Mouse (Mus musculus): Measurements from ENCODE around the gene Cdh10. TPM values are rescaled to one million over a fixed set of nuclear protein-coding genes. Genes with fewer than 3 reads are reported as not detected.

Gene Cdh10
- polyA plus RNA-seq, 2 experiments from 2014 or later, result not detected

DNA sequence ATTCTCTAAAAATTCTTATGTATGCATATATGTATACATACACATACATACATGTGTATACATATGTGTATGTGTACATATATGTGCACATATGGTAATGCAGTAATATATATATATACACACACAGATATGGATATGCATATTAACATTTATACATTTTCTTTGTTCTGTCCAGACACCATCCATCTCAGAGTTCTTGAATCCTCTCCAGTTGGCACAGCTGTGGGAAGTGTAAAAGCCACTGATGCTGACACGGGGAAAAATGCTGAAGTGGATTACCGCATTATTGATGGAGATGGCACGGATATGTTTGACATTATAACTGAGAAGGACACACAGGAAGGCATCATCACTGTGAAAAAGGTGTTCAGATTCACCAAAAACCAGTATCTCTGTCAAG is 166.1 kb downstream of the Cdh10 start:
- no peak for ATAC-seq

DNA sequence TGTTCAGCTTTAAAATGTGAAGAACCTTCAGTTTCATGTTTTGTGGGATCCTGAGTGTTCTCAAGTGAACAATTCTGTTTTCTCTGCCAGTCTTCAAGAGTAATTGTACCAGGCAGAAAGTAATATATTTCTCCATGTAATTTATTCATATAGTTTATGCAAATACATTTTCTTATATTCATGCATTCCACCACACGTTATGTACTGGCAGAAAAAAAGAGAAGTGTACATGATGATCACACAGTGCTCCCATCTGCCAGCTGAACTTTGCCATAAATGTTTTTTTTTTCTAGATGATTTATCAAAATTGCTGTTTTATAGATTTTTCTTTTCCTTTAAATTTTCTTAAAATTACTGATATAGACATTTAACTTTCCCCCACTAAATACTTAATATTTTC is 168.9 kb downstream of the Cdh10 start:
- no peak for ATAC-seq

DNA sequence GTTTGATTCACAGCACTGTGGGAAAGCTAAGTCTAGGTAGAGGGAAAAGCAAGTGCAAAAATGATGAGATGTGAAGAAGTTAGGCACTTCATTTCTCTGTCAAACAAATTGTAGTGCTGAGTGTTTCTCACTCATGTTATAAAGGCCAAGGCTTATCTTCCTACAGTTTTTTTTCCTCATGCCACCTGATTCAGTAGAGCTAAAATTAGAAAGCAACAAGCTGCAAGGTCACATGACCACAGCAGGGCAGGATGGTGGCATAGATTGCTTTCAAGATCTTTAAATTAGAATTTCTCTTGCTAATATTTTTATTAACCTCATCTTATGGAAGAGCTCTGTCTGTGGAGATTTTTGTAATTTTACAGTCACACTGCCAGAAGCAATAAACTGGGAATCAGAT is 174.8 kb downstream of the Cdh10 start:
- no peak for ATAC-seq

DNA sequence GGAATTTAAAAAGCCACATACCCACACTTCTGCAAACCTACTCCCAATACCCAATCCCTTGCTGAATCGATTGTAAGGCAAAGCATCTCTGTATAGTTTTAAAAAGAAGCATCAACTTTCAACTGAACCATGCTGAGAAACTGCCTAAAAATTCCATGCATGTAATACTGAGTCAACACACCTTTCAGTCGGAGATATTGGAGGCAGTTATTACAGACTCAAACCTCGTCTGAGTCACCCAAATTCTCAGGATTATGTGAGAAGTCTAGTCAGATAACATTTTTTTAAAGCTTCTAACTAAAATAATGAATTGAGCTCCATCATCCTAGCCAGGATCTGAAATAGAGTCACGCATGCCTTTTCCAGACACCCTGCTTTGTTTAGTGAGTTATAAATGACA is 175.5 kb downstream of the Cdh10 start:
- no peak for ATAC-seq

DNA sequence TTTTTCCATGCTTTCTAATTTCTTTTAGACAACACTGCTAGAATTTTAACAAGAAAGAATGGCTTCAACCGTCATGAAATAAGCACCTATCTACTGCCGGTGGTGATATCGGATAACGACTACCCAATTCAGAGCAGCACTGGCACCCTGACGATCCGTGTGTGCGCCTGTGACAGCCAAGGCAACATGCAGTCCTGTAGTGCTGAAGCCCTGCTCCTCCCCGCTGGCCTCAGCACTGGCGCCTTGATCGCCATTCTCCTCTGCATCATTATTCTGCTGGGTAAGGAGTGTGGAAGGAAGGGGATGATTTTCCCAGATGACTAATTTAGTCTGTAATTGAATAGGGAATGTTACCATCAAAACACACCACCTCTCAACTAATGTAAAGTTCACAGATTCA is 192.1 kb downstream of the Cdh10 start:
- no peak for ATAC-seq

DNA sequence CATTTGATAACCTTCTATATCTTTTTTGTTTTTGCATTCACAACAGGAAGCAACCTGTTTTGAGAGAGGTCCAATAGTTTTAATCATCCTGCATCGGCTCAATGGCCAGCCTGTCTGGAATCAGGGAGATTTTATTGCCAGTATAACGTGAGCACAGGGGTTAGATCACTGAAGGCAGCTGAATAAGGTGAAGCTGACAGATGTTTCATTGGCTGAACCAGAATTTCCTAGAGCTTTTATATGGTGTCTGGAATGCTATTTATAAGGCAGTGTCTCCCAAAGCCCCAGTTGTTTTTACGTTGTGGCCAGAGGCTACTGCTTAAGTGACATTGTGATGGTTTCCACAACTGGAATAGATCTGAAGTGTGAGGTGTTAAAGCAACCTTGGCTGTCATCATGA is 214.2 kb downstream of the Cdh10 start:
- ATAC-seq, result no peak

DNA sequence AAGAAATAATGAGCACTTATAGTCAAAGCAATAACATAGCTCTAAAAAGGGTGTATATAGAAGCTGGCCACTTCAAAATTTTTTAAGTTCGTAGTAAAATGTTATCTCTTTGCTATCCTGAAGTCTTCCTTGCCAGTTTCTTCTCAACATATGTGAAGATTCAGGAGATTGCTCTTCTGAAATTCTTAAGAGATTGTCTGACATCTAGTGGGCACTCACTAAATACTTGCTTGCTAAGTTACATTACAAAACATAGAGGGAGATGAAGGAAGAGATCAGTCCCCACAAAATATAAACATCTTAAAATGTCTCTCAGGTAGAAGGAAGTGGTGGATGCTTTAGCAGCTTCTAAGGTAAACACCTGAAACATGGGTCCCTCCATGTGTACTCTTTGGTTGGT is 221.3 kb downstream of the Cdh10 start:
- no peak for ATAC-seq
